Mouse (Mus musculus): Measurements from ENCODE around the gene Zbtb20. TPM values are rescaled to one million over a fixed set of nuclear protein-coding genes. Genes with fewer than 3 reads are reported as not detected.
A peak's percentile ranks its signal among the peaks of the same experiment; 100 is the strongest.

Zbtb20 gene
- total RNA-seq, 4 experiments from 2014 or later = 253 to 310 (median 284) TPM

GRCm38 (mm10) chr16:43505314-43505950 lies 629.8 kb downstream of the Zbtb20 start:
- DNase-seq (ENCODE audit: low spot score in 2 of 2) = no peak

GRCm38 (mm10) chr16:43506189-43506751 lies 630.6 kb downstream of the Zbtb20 start:
- no peak for DNase-seq (ENCODE audit: low spot score in 2 of 2)

- DNase-seq (ENCODE audit: low spot score in 2 of 2) = no peak
Measured at GRCm38 (mm10) chr16:43506771-43507405, 631.2 kb downstream of the Zbtb20 start.

GRCm38 (mm10) chr16:43508166-43508998 lies 632.7 kb downstream of the Zbtb20 start:
- DNase-seq (ENCODE audit: low spot score in 2 of 2) = no peak

GRCm38 (mm10) chr16:43510516-43510915 lies 634.8 kb downstream of the Zbtb20 start:
- DNase-seq (ENCODE audit: low spot score in 2 of 2) = no peak

- DNase-seq (ENCODE audit: low spot score in 2 of 2) = no peak
Measured at GRCm38 (mm10) chr16:43511531-43511930, 635.9 kb downstream of the Zbtb20 start.

- no peak for DNase-seq (ENCODE audit: low spot score in 2 of 2)
Measured at GRCm38 (mm10) chr16:43513933-43514332, 638.3 kb downstream of the Zbtb20 start.

- DNase-seq (ENCODE audit: low spot score in 2 of 2) = no peak
Measured at GRCm38 (mm10) chr16:43515538-43515937, 639.9 kb downstream of the Zbtb20 start.

- DNase-seq (ENCODE audit: low spot score in 2 of 2) = no peak
Measured at GRCm38 (mm10) chr16:43520274-43520673, 644.6 kb downstream of the Zbtb20 start.

- DNase-seq (ENCODE audit: low spot score in 2 of 2) = no peak
Measured at GRCm38 (mm10) chr16:43522482-43522881, 646.8 kb downstream of the Zbtb20 start.

- DNase-seq (ENCODE audit: low spot score in 2 of 2) = no peak
Measured at GRCm38 (mm10) chr16:43524179-43524578, 648.5 kb downstream of the Zbtb20 start.

GRCm38 (mm10) chr16:43525624-43526023 lies 649.9 kb downstream of the Zbtb20 start:
- DNase-seq (ENCODE audit: low spot score in 2 of 2) = no peak

- DNase-seq (ENCODE audit: low spot score in 2 of 2) = no peak
Measured at GRCm38 (mm10) chr16:43528300-43528699, 652.6 kb downstream of the Zbtb20 start.

- no peak for DNase-seq (ENCODE audit: low spot score in 2 of 2)
Measured at GRCm38 (mm10) chr16:43531328-43531727, 655.6 kb downstream of the Zbtb20 start.

GRCm38 (mm10) chr16:43534103-43534502 lies 658.4 kb downstream of the Zbtb20 start:
- DNase-seq (ENCODE audit: low spot score in 2 of 2) = peak in 1 of 2 experiments; percentile 57

- no peak for DNase-seq (ENCODE audit: low spot score in 2 of 2)
Measured at GRCm38 (mm10) chr16:43535912-43536311, 660.2 kb downstream of the Zbtb20 start.

- no peak for DNase-seq (ENCODE audit: low spot score in 2 of 2)
Measured at GRCm38 (mm10) chr16:43537163-43537562, 661.5 kb downstream of the Zbtb20 start.

GRCm38 (mm10) chr16:43539659-43540096 lies 664.0 kb downstream of the Zbtb20 start:
- no peak for DNase-seq (ENCODE audit: low spot score in 2 of 2)

GRCm38 (mm10) chr16:43540108-43540507 lies 664.4 kb downstream of the Zbtb20 start:
- DNase-seq (ENCODE audit: low spot score in 2 of 2) = no peak

GRCm38 (mm10) chr16:43540546-43541167 lies 665.0 kb downstream of the Zbtb20 start:
- DNase-seq (ENCODE audit: low spot score in 2 of 2) = no peak

- DNase-seq (ENCODE audit: low spot score in 2 of 2) = no peak
Measured at GRCm38 (mm10) chr16:43545261-43545660, 669.6 kb downstream of the Zbtb20 start.

All from layer of hippocampus, adult 8-10 months (tissue).